Mouse (Mus musculus) gastrocnemius, postnatal 4 days (tissue): ENCODE measurements at regions not wholly inside any gene's neighbourhood (a gene's known extent, or its start where the extent isn't known, plus 50 kb on each side); places are given as distances from the start of the nearest gene placed in this dataset.

Experiments used
- DNase-seq, 2 experiments: peaks; one replicate each; pipeline ENCODE4 v3.0.0; 2021 to 2022; ENCODE audit warnings: low spot score in 2 of 2, mixed read lengths in 2 of 2

GRCm38 (mm10) chr10:111779956-111780355 is 192.5 kb upstream of the Krr1 start:
- no peak for DNase-seq

- no peak for DNase-seq
Measured at GRCm38 (mm10) chr10:111782195-111782810, 190.2 kb upstream of the Krr1 start.

GRCm38 (mm10) chr10:111783496-111783895 is 189.0 kb upstream of the Krr1 start:
- no peak for DNase-seq

GRCm38 (mm10) chr10:111784065-111784853 is 188.2 kb upstream of the Krr1 start:
- peak in 1 of 2 experiments; percentile 57 for DNase-seq

- DNase-seq: no peak
Measured at GRCm38 (mm10) chr10:111787175-111787574, 185.3 kb upstream of the Krr1 start.

- no peak for DNase-seq
Measured at GRCm38 (mm10) chr10:111789264-111789663, 183.2 kb upstream of the Krr1 start.

- no peak for DNase-seq
Measured at GRCm38 (mm10) chr10:111790911-111791310, 181.6 kb upstream of the Krr1 start.

GRCm38 (mm10) chr10:111795056-111795455 is 177.4 kb upstream of the Krr1 start:
- DNase-seq: no peak

- no peak for DNase-seq
Measured at GRCm38 (mm10) chr10:111795756-111796155, 176.7 kb upstream of the Krr1 start.

- DNase-seq: peak in 1 of 2 experiments; percentile 50
Measured at GRCm38 (mm10) chr10:111798851-111799281, 173.6 kb upstream of the Krr1 start.

- no peak for DNase-seq
Measured at GRCm38 (mm10) chr10:111799850-111800589, 172.4 kb upstream of the Krr1 start.

- DNase-seq: no peak
Measured at GRCm38 (mm10) chr10:111800590-111800935, 171.9 kb upstream of the Krr1 start.

- DNase-seq: peak in 1 of 2 experiments; percentile 25
Measured at GRCm38 (mm10) chr10:111801021-111801793, 171.3 kb upstream of the Krr1 start.

- peak in 1 of 2 experiments; percentile 41 for DNase-seq
Measured at GRCm38 (mm10) chr10:111801794-111802359, 170.6 kb upstream of the Krr1 start.

- no peak for DNase-seq
Measured at GRCm38 (mm10) chr10:111806333-111806732, 166.1 kb upstream of the Krr1 start.

GRCm38 (mm10) chr10:111806916-111807315 is 165.5 kb upstream of the Krr1 start:
- DNase-seq: no peak

- no peak for DNase-seq
Measured at GRCm38 (mm10) chr10:111813736-111814135, 158.7 kb upstream of the Krr1 start.

- DNase-seq: no peak
Measured at GRCm38 (mm10) chr10:111814648-111815047, 157.8 kb upstream of the Krr1 start.

- DNase-seq: no peak
Measured at GRCm38 (mm10) chr10:111815160-111815559, 157.3 kb upstream of the Krr1 start.

- no peak for DNase-seq
Measured at GRCm38 (mm10) chr10:111815821-111816599, 156.5 kb upstream of the Krr1 start.
